Mouse (Mus musculus) heart, embryonic 11.5 days (tissue): ENCODE data around the gene Lonp2. TPM values are rescaled to one million over a fixed set of nuclear protein-coding genes. Genes with fewer than 3 reads are reported as not detected.

Experiments
- ATAC-seq: fragments of 200-750 bp; cut with Nextera tagmentation; replicated peaks from 2 replicates; pipeline ENCODE4 v1.8.0; 2017; ENCODE audit warnings: moderate library complexity; ENCODE audit not compliant: insufficient number of reproducible peaks, low FRiP score, low TSS enrichment
- H3K27ac ChIP-seq: fragments of 300-500 bp; sonication (generic); 2 replicates; pipeline ENCODE4 v1.5.1; 2014; ENCODE audit warnings: mild to moderate bottlenecking, low read depth, low read length
- H3K27me3 ChIP-seq: fragments of 300-500 bp; sonication (generic); 2 replicates; pipeline ENCODE4 v1.6.1; 2014; ENCODE audit warnings: mild to moderate bottlenecking, low read length, mixed read lengths; ENCODE audit not compliant: control insufficient read depth, insufficient read depth
- H3K36me3 ChIP-seq: fragments of 300-500 bp; sonication (generic); 2 replicates; pipeline ENCODE4 v1.6.1; 2014; ENCODE audit warnings: mild to moderate bottlenecking, low read length, moderate library complexity, mixed read lengths; ENCODE audit not compliant: control insufficient read depth, insufficient read depth
- H3K4me1 ChIP-seq: fragments of 300-500 bp; sonication (generic); 2 replicates; pipeline ENCODE4 v1.6.1; 2014; ENCODE audit warnings: low read length; ENCODE audit not compliant: control insufficient read depth, insufficient read depth
- H3K4me2 ChIP-seq: fragments of 300-500 bp; sonication (generic); 2 replicates; pipeline ENCODE4 v1.6.1; 2014; ENCODE audit warnings: mild to moderate bottlenecking, moderate library complexity
- H3K4me3 ChIP-seq: fragments of 300-500 bp; sonication (generic); 2 replicates; pipeline ENCODE4 v1.5.1; 2014; ENCODE audit warnings: low read depth, low read length
- H3K9ac ChIP-seq: fragments of 300-500 bp; sonication (generic); 2 replicates; pipeline ENCODE4 v1.6.1; 2014; ENCODE audit warnings: mild to moderate bottlenecking, low read depth, low read length, moderate library complexity
- H3K9me3 ChIP-seq: fragments of 300-500 bp; sonication (generic); replicated peaks from 2 replicates; pipeline ENCODE4 v1.6.1; 2016; ENCODE audit warnings: low read length; ENCODE audit not compliant: control insufficient read depth
- WGBS: fragments of 180-500 bp; shearing (Covaris S2); extraction: QIAGEN DNeasy Blood & Tissue Kit; methylation state at CpG from one replicate; pipeline ENCODE4 v1.1.7; 2014; ENCODE audit not compliant: insufficient replicate concordance; 5-methylcytosine and 5-hydroxymethylcytosine counted together
- polyA plus RNA-seq: library from polyadenylated mRNA; unstranded; fragments of >200 nt; fragmentation: Nextera tagmentation; extraction: Ambion mirVana; gene quantifications from 2 replicates; pipeline ENCODE4 v1.2.1, GENCODE M21; 2014

The Lonp2 gene
- polyA plus RNA-seq, 1 experiment from 2014 or later: 53.2 TPM

DNA sequence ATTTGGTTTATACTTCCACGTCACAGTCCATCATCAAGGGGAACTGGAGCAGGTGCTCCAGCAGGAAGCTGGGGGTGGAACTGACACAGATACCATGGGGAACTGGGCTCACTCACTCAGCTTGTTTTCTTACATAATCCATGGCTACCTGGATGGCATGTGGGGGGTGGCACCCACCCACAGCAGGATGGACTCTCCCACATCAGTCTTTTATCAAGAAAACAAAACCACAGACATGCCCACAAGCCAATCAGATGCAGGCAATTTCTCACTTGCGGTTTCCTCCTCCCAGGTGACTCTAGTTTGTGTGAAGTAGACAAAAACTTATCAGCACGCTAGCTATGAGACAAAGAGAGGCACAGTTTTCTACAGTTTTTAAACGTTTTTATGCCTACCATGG, 84.0 kb downstream of the Lonp2 start:
- no peak overlapping the region for H3K27ac ChIP-seq
- 64% methylated on average over 4 of the region's 4 CpGs for WGBS
- H3K9me3 ChIP-seq: no peaks in the 10 kb centered on the region
- ATAC-seq: no peak
- no peaks in the 10 kb centered on the region for H3K4me1 ChIP-seq
- no peak overlapping the region for H3K4me2 ChIP-seq
- no peak overlapping the region for H3K9ac ChIP-seq
- no peaks in the 10 kb centered on the region for H3K27me3 ChIP-seq
- no peak overlapping the region for H3K4me3 ChIP-seq
- no peaks in the 10 kb centered on the region; the same call in 1 of the 2 replicates for H3K36me3 ChIP-seq

- Histone ChIP-seq H3K27me3 (no peaks in the 10 kb centered on the region), H3K9me3 (no peaks in the 10 kb centered on the region), H3K4me3 (no peak overlapping the region), H3K9ac (no peak overlapping the region), H3K4me1 (no peaks in the 10 kb centered on the region), H3K36me3 (no peaks in the 10 kb centered on the region; the same call in 1 of the 2 replicates), H3K27ac (no peak overlapping the region), H3K4me2 (no peak overlapping the region)
- no peak for ATAC-seq
- 77% methylated on average over 3 of the region's 3 CpGs for WGBS
These were observed 88.8 kb downstream of the Lonp2 start for GRCm38 (mm10) chr8:86712594-86712993.

DNA sequence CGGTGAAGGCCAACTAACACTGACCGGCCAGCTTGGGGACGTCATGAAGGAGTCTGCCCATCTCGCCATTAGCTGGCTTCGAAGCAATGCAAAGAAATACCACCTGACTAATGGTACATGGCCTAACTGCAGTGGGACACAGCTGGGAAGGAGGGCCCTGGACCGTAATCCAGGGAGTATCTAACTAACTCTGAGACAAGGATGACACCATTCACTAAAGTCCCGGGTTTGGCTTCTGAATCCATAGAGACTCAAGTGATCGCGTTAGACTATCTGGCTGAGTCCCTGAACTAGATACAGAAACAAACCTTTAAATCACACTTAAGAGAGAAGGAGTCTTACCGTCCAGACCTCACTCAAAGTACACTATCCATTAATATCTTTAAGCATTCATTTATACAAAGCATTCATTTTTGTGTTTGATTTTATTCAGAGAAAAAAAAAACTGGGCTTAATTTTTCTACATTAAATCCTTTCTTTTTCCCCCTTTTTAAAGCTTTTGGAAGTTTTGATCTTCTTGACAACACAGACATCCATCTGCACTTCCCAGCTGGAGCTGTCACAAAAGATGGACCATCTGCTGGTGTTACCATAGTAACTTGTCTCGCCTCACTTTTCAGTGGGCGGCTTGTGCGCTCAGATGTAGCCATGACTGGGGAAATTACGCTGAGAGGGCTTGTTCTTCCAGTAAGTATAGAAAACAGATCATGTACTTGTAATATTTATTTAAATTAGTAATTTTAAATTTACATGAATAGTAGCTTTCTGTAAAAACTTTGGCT, 89.8 kb downstream of the Lonp2 start:
- 81% methylated on average over 14 of the region's 14 CpGs for WGBS
- no peaks in the 10 kb centered on the region for H3K9me3 ChIP-seq
- ATAC-seq: no peak
- no peak overlapping the region for H3K9ac ChIP-seq
- no peak overlapping the region for H3K4me2 ChIP-seq
- no peaks in the 10 kb centered on the region for H3K4me1 ChIP-seq
- no peaks in the 10 kb centered on the region for H3K27me3 ChIP-seq
- H3K27ac ChIP-seq: no peak overlapping the region
- no peak overlapping the region for H3K4me3 ChIP-seq
- H3K36me3 ChIP-seq: no peaks in the 10 kb centered on the region; the same call in 1 of the 2 replicates

- WGBS: 87% methylated on average over 2 of the region's 2 CpGs
- H3K27ac ChIP-seq: no peak overlapping the region
- H3K9ac ChIP-seq: no peak overlapping the region
- H3K9me3 ChIP-seq: no peaks in the 10 kb centered on the region
- no peak overlapping the region for H3K4me2 ChIP-seq
- no peak overlapping the region for H3K4me3 ChIP-seq
- H3K27me3 ChIP-seq: no peaks in the 10 kb centered on the region
- H3K4me1 ChIP-seq: no peaks in the 10 kb centered on the region
- H3K36me3 ChIP-seq: no peaks in the 10 kb centered on the region
- no peak for ATAC-seq
These were observed 94.6 kb downstream of the Lonp2 start for GRCm38 (mm10) chr8:86718332-86718994.

DNA sequence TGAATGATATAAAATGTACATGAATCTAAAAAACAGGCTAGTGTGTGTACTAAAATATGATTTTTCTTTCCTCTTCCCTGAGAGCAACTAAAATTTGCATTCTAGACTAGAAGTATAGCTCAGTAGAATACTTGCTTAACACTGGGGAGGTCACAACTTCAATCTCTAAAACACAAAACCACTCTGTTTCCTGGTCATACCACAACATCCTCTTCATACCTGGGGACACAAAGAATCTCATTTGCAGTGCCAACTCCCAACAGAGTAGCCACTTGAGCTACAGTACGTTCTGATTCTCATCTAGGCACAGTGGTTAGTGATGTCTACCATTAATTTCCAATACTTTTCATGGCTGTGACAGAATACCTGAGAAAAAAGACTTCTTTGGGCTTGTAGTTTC, 95.5 kb downstream of the Lonp2 start:
- no peak for ATAC-seq
- Histone ChIP-seq H3K9ac (no peak overlapping the region), H3K4me1 (no peaks in the 10 kb centered on the region), H3K4me2 (no peak overlapping the region), H3K36me3 (no peaks in the 10 kb centered on the region), H3K27me3 (no peaks in the 10 kb centered on the region), H3K9me3 (no peaks in the 10 kb centered on the region), H3K27ac (no peak overlapping the region), H3K4me3 (no peak overlapping the region)
- WGBS: 83% methylated on average over 1 of the region's 1 CpGs

- no peak for ATAC-seq
These were observed 97.1 kb downstream of the Lonp2 start for GRCm38 (mm10) chr8:86720756-86721459.

GRCm38 (mm10) chr8:86721490-86721889, 97.6 kb downstream of the Lonp2 start:
- Histone ChIP-seq H3K27ac (no peak overlapping the region), H3K4me1 (no peaks in the 10 kb centered on the region), H3K4me3 (no peak overlapping the region), H3K4me2 (no peak overlapping the region), H3K27me3 (no peaks in the 10 kb centered on the region), H3K9ac (no peak overlapping the region), H3K36me3 (no peaks in the 10 kb centered on the region; the same call in 1 of the 2 replicates), H3K9me3 (no peaks in the 10 kb centered on the region)
- 82% methylated on average over 2 of the region's 2 CpGs for WGBS
- no peak for ATAC-seq

More at GRCm38 (mm10) chr8:86720756-86721459, 97.1 kb downstream of the Lonp2 start:
- Histone ChIP-seq H3K4me3 (no peak overlapping the region), H3K4me1 (no peaks in the 10 kb centered on the region), H3K36me3 (no peaks in the 10 kb centered on the region; the same call in 1 of the 2 replicates), H3K9me3 (no peaks in the 10 kb centered on the region), H3K27me3 (no peaks in the 10 kb centered on the region), H3K27ac (no peak overlapping the region), H3K4me2 (no peak overlapping the region), H3K9ac (no peak overlapping the region)
- 89% methylated on average over 6 of the region's 6 CpGs for WGBS

DNA sequence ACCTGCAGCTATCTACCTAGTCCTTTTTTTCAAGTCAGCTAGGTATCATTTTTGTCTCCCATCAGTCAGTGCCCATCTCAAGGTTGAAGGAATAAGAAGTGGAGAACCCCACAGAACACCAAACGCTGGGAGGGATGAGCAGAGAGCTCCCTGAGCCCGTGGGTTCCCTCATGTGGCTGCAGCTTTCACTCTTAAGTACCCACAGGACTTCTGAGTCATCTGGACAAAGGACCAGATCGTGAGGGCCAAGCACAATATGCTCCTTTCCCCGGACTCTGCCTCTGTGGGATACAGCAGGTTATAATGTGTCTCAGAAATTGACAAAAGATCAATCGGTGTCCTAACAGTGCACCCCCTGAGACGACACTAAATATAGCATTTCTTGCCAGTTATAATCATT, 103.1 kb downstream of the Lonp2 start:
- Histone ChIP-seq H3K4me2 (no peak overlapping the region), H3K9ac (no peak overlapping the region), H3K36me3 (no peaks in the 10 kb centered on the region; the same call in 1 of the 2 replicates), H3K27ac (no peak overlapping the region), H3K4me1 (peaks cover 21% of the 10 kb centered on the region), H3K9me3 (no peaks in the 10 kb centered on the region), H3K4me3 (no peak overlapping the region), H3K27me3 (no peaks in the 10 kb centered on the region)
- 81% methylated on average over 6 of the region's 6 CpGs for whole genome bisulfite sequencing
- no peak for ATAC-seq
